Mouse (Mus musculus) bone marrow, adult 2 months (tissue): ENCODE data around the gene Bpifc. TPM values are rescaled to one million over a fixed set of nuclear protein-coding genes. Genes with fewer than 3 reads are reported as not detected.

Experiments
- H3K27ac ChIP-seq: fragments of 200-500 bp; 2 replicates; pipeline ENCODE4 v1.5.1; 2012; ENCODE audit warnings: low read depth, mild to moderate bottlenecking, control low read depth, inconsistent platforms, low read length; ENCODE audit not compliant: control insufficient read depth, poor library complexity, insufficient read depth
- H3K4me1 ChIP-seq: fragments of 200-500 bp; 2 replicates; pipeline ENCODE4 v1.6.1; 2011; ENCODE audit warnings: low read length; ENCODE audit not compliant: control insufficient read depth, insufficient read depth
- H3K4me3 ChIP-seq: fragments of 200-500 bp; replicated peaks from 2 replicates; pipeline ENCODE3; 2011; ENCODE audit warnings: mild to moderate bottlenecking, low read depth, low read length, control low read depth; ENCODE audit not compliant: control insufficient read depth
- CTCF ChIP-seq: fragments of 200-500 bp; IDR thresholded peaks from 2 replicates; pipeline ENCODE4 v1.5.1; 2011; ENCODE audit warnings: low read length, control low read depth; ENCODE audit not compliant: control insufficient read depth, insufficient read depth
- POLR2A ChIP-seq: fragments of 200-500 bp; IDR thresholded peaks from 2 replicates; pipeline ENCODE4 v1.6.1; 2011; ENCODE audit warnings: low read depth, mild to moderate bottlenecking, control low read depth, low read length, borderline replicate concordance; ENCODE audit not compliant: control insufficient read depth
- WGBS: fragments of 180-500 bp; shearing (Covaris S2); methylation state at CpG from one replicate; pipeline ENCODE4 v1.1.7; 2018; 5-methylcytosine and 5-hydroxymethylcytosine counted together
- polyA plus RNA-seq: library from polyadenylated mRNA; stranded (reverse); fragments of >200 nt; gene quantifications from 2 replicates; pipeline ENCODE4 v1.2.4, GENCODE M21; 2011; ENCODE audit warnings: low replicate concordance; ENCODE audit not compliant: missing spikeins, insufficient read depth, insufficient read length

The Bpifc gene
- polyA plus RNA-seq, 1 experiment: 0.75 TPM

DNA sequence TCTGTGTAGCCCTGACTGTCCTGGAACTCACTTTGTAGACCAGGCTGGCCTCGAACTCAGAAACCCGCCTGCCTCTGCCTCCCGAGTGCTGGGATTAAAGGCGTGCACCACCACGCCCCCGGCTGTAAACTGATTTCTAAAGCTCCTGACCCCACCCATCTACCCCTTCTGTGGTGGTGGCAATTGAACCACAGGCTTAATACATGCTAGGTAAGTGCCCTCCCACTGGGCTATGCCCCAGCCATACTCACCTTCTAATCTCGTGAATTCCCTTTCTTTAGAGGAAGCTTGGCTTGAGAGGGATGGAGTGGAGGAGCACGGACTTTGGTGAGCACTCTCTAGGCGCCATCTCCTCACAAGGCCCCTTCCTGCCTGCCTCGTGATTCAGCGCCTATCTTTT is 81.7 kb downstream of the Bpifc start:
- Histone ChIP-seq H3K4me3 (no peak overlapping the region), H3K27ac (no peak overlapping the region), H3K4me1 (no peaks in the 10 kb centered on the region; the same call in 1 of the 2 replicates)
- TF ChIP-seq POLR2A: no peak
- TF ChIP-seq CTCF: no peak
- 79% methylated on average over 11 of the region's 11 CpGs for WGBS

DNA sequence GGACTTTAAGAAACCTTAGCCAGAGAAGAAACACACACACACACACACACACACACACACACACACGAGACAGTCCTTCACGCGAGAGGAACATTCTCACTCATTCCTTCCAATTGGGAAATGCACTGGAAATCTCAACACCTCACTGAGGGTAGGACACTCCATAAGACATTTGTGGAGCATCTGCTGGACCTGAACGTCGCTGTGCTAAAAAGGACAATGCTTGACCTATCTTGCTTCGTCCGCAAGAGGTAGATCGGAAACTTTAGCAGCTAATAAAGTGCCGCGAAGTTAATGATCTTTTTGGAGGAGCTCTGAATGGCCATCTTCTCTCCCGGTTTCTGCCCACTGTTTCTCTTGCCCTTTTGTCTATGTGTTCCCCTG is 82.5 kb downstream of the Bpifc start:
- 47% methylated on average over 11 of the region's 11 CpGs for WGBS
- TF ChIP-seq CTCF: no peak
- no peak for TF ChIP-seq POLR2A
- Histone ChIP-seq H3K4me1 (no peaks in the 10 kb centered on the region; the same call in 1 of the 2 replicates), H3K4me3 (no peak overlapping the region), H3K27ac (no peak overlapping the region)

DNA sequence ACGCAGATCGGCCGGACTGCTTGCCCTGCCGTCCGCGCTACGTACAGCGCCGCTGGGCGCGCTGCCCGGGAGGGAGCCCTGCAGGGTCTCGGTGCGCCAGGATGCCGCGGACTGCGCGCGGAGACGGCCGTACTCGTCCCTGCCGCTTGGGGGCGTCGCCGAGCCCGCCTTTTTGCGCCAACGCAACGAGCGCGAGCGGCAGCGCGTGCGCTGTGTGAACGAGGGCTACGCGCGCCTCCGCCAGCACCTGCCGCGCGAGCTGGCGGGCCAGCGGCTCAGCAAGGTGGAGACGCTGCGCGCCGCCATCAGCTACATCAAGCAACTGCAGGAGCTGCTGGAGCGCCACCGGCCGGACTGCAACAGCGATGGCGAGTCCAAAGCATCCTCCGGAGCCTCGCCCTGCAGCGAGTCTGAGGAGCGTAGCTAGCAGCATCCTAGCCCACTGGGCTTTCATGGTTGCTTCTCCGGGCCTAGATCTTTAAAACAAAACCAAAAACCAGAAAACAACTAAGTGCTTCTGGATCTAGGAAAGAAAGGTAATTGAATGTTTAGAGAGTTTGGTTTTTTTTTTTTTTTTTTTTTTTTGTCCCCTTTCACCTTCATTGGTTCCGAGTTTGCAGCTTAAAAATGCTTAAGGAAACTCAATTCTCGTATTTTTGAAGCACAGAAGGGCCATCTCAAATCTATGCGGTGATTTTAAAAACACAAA is 83.0 kb downstream of the Bpifc start:
- H3K4me1 ChIP-seq: no peaks in the 10 kb centered on the region; the same call in 1 of the 2 replicates
- H3K4me3 ChIP-seq: peak overlapping the region; percentile 26
- TF ChIP-seq CTCF: peak; percentile 14; the same call in 1 of the 2 replicates
- no peak for TF ChIP-seq POLR2A
- H3K27ac ChIP-seq: no peak overlapping the region; the same call in 1 of the 2 replicates
- under 1% methylated on average over 63 of the region's 63 CpGs for whole genome bisulfite sequencing

DNA sequence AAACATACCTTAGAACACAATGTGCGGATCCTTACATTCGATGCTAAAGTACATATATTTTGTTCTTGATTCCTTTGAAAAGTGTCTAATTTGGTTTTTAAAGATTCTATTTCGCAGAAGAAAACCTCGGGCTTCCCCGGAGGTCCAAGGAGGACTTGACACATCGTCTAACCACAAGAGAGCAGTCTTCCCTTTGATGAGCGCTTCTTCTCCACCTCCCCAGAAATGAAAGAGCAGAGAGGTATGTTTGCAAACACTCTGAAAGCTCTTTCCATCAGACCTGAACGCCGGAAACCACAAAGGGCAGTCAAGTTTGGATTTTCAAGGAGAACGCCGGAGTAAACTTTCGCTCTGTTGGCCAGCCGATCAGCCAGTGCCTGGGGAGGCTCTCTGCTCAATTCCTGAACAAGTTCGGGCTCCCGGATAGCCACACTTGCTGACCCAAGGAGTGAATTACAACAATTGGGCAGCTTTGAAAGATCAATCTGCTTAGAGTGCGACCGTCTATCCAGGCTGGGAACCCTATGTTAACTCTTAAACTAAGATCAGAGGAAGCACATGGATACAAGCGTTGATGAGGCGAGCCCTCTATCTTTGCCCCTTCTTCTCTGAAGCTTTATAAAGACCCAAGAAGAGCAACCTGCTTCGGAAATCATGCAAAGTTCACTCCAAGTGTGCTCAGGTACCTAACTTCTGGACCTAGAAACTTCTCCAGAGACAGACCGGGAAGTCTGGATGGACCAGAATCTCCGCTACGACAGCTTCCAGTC is 83.8 kb downstream of the Bpifc start, which contains the start of gene Ascl4:
Gene Ascl4 (plus strand): TSS at position 6 of the 770 bp plus-strand sequence.
- no peak for TF ChIP-seq POLR2A
- no peak for TF ChIP-seq CTCF
- H3K27ac ChIP-seq: no peak within 1 kb of the TSS; the same call in 1 of the 2 replicates
- peak within 1 kb of the TSS; percentile 26 for H3K4me3 ChIP-seq
- no peaks in the 10 kb centered on the region; the same call in 1 of the 2 replicates for H3K4me1 ChIP-seq
- 3% methylated on average over 23 of the region's 23 CpGs for WGBS

DNA sequence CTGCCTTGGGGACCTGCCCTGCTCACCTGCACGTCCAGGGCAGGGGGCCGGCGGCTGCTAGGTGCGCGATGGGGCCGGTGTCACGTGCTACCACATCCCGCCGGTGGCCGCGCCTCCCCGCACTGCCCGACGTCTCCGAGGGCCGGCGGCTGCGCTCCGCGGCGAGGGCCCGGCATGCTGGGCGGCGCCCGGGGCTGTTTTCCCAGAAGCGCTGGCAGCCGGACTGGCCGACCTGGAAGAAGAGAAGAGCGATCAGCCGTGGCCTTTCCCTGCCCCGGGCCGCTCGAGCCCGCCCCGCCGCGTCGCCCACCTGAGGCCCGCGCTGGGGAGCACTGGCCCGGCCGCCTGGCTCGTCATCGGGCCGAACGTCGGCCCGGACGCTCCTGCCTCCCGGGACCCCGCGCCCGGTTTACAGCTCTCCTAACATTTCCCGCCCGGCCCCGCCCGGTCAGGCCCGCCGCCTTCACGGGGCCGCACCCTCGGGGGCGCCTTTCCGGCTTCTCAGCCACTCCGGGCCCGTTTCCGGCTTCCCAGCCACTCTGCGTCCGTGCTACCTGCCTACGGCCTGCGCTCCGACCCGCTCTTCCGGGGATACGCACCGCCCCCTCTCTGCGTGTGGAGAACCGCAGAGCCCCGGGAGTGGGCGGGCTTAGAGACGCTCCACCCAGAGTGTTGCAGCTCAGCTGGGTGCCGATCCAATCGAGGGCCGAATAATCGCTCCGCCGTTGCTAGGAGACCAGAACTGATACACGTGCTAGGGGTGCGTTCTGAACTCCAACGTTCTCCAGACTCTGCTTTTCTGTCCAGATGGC is 95.0 kb downstream of the Bpifc start, which contains the start of gene Prdm4:
Gene Prdm4 (minus strand): TSS at position 645 of the 812 bp plus-strand sequence.
- TF ChIP-seq CTCF (peak; percentile 10; the same call in 1 of the 2 replicates), POLR2A (peak; percentile 26; the same call in 1 of the 2 replicates)
- peak within 1 kb of the TSS; percentile 74 for H3K4me3 ChIP-seq
- H3K27ac ChIP-seq: peak within 1 kb of the TSS; percentile 68
- H3K4me1 ChIP-seq: no peaks in the 10 kb centered on the region; the same call in 1 of the 2 replicates
- under 1% methylated on average over 89 of the region's 90 CpGs for WGBS

Other genes with a start within 250 kb of the Bpifc start
- gene Pwp1, start 182.4 kb downstream of the Bpifc start, polyA plus RNA-seq: 19.2 and 22.5 TPM in 2 replicates
- 7.2 and 11.7 TPM in 2 replicates for gene Prdm4, start 94.8 kb downstream of the Bpifc start, polyA plus RNA-seq
- gene Ascl4, start 84.2 kb downstream of the Bpifc start, polyA plus RNA-seq: 1.3 TPM in 1 of 2 replicates, not detected in the other
- 44.0 and 60.7 TPM in 2 replicates for gene Rtcb, start 54.1 kb downstream of the Bpifc start, polyA plus RNA-seq
- gene Fbxo7, start 10.1 kb upstream of the Bpifc start, polyA plus RNA-seq: 72.4 and 103 TPM in 2 replicates